Mouse (Mus musculus): ENCODE measurements around the gene Phip.

- TF ChIP-seq CTCF (IDR thresholded peaks at IDR 0.05; ENCODE audit: extremely low read depth, insufficient read depth, low read length) (no peak), POLR2A (IDR thresholded peaks at IDR 0.05; ENCODE audit: extremely low read depth, insufficient read depth, low read length) (no peak)
Measured at GRCm38 (mm10) chr9:82976219-82976618, 903 bp upstream of the Phip start.

Measured in cortical plate, adult 2 months (tissue).